Mouse (Mus musculus) myocyte (in vitro differentiated cells): Measurements from ENCODE around the gene Tuba8. TPM values are rescaled to one million over a fixed set of nuclear protein-coding genes. Genes with fewer than 3 reads are reported as not detected.

Experiments used
- H3K27me3 ChIP-seq: one replicate; pipeline ENCODE4 v1.6.1; 2011; ENCODE audit not compliant: control insufficient read depth, insufficient read depth, insufficient read length
- H3K36me3 ChIP-seq: one replicate; pipeline ENCODE4 v1.6.1; 2011; ENCODE audit not compliant: control insufficient read depth, insufficient read depth
- H3K4me2 ChIP-seq: one replicate; pipeline ENCODE4 v1.6.1; 2011; ENCODE audit warnings: low read depth, control low read depth
- H3K4me3 ChIP-seq: one replicate; pipeline ENCODE4 v1.5.1; 2011; ENCODE audit warnings: mild to moderate bottlenecking, control low read depth, moderate library complexity
- H3K79me2 ChIP-seq: one replicate; pipeline ENCODE4 v1.6.1; 2011; ENCODE audit not compliant: control insufficient read depth, insufficient read depth
- H3ac ChIP-seq: one replicate; pipeline ENCODE4 v1.6.1; 2011; ENCODE audit not compliant: control insufficient read depth, insufficient read length
- CEBPB ChIP-seq: IDR thresholded peaks from 2 replicates; pipeline ENCODE4 v1.6.1; 2011; ENCODE audit warnings: mild to moderate bottlenecking, moderate library complexity; ENCODE audit not compliant: poor library complexity, insufficient read depth, severe bottlenecking
- E2F4 ChIP-seq: IDR thresholded peaks from one replicate; pipeline ENCODE4 v1.6.1; 2011; ENCODE audit warnings: mild to moderate bottlenecking, control low read depth, moderate library complexity; ENCODE audit not compliant: insufficient read depth
- MAX ChIP-seq: IDR thresholded peaks from one replicate; pipeline ENCODE4 v1.6.1; 2011; ENCODE audit warnings: low read depth, mild to moderate bottlenecking, control low read depth
- MYOD1 ChIP-seq, 3 experiments: IDR thresholded peaks; one replicate each; pipeline ENCODE4 v1.6.1; 2011; ENCODE audit warnings: control low read depth in 2 of 3, low read depth in 2 of 3, mild to moderate bottlenecking in 2 of 3, moderate library complexity in 1 of 3; ENCODE audit not compliant: insufficient read length in 2 of 3, control insufficient read depth in 1 of 3
- MYOG ChIP-seq, 3 experiments: IDR thresholded peaks; one replicate each; pipeline ENCODE4 v1.6.1; 2011; ENCODE audit warnings: control low read depth in 2 of 3, low read depth in 2 of 3, mild to moderate bottlenecking in 2 of 3; ENCODE audit not compliant: insufficient read length in 2 of 3, control insufficient read depth in 1 of 3, insufficient read depth in 1 of 3
- POLR2A ChIP-seq: IDR thresholded peaks from one replicate; pipeline ENCODE4 v1.6.1; 2011; ENCODE audit warnings: low read depth, mild to moderate bottlenecking, control low read depth, moderate library complexity; ENCODE audit not compliant: insufficient read length
- POLR2AphosphoS2 ChIP-seq: IDR thresholded peaks from one replicate; pipeline ENCODE4 v1.6.1; 2011; ENCODE audit warnings: low read depth, control low read depth; ENCODE audit not compliant: insufficient read length
- REST ChIP-seq: IDR thresholded peaks from one replicate; pipeline ENCODE4 v1.6.1; 2011; ENCODE audit warnings: mild to moderate bottlenecking, control low read depth, moderate library complexity; ENCODE audit not compliant: insufficient read depth, insufficient read length
- SRF ChIP-seq: IDR thresholded peaks from one replicate; pipeline ENCODE4 v1.6.1; 2011; ENCODE audit warnings: low read depth; ENCODE audit not compliant: control insufficient read depth, insufficient read length
- TCF12 ChIP-seq: IDR thresholded peaks from one replicate; pipeline ENCODE4 v1.6.1; 2011; ENCODE audit warnings: mild to moderate bottlenecking, control low read depth; ENCODE audit not compliant: poor library complexity, insufficient read depth, severe bottlenecking
- TCF3 ChIP-seq: IDR thresholded peaks from one replicate; pipeline ENCODE4 v1.6.1; 2011; ENCODE audit warnings: low read depth, control low read depth; ENCODE audit not compliant: insufficient read length
- USF1 ChIP-seq: IDR thresholded peaks from one replicate; pipeline ENCODE4 v1.6.1; 2011; ENCODE audit warnings: low read depth, mild to moderate bottlenecking, control low read depth, moderate library complexity
- polyA plus RNA-seq: library from polyadenylated mRNA; unstranded; fragments of >200 nt; fragmentation: generic; extraction: Trizol; gene quantifications from one replicate; pipeline ENCODE4 v1.2.1, GENCODE M21; 2012; ENCODE audit warnings: missing spikeins

Tuba8 gene
- polyA plus RNA-seq, 1 experiment, result not detected

- H3K36me3 ChIP-seq, result no peaks in the 10 kb centered on the region
- TF ChIP-seq SRF (peak; percentile 93), MAX (no peak)
- H3K4me2 ChIP-seq, result peak overlapping the region; percentile 7
Measured at GRCm38 (mm10) chr6:121173471-121173870, 37.0 kb upstream of the Tuba8 start.

GRCm38 (mm10) chr6:121174761-121175160 is 35.7 kb upstream of the Tuba8 start:
- H3K27me3 ChIP-seq, result no peaks in the 10 kb centered on the region

More at GRCm38 (mm10) chr6:121173471-121173870, 37.0 kb upstream of the Tuba8 start:
- Histone ChIP-seq H3ac (no peak overlapping the region), H3K27me3 (no peaks in the 10 kb centered on the region), H3K79me2 (no peaks in the 10 kb centered on the region), H3K4me3 (no peak overlapping the region)

GRCm38 (mm10) chr6:121176011-121176730 is 34.3 kb upstream of the Tuba8 start:
- Histone ChIP-seq H3K36me3 (no peaks in the 10 kb centered on the region), H3K4me2 (no peak overlapping the region), H3K79me2 (no peaks in the 10 kb centered on the region), H3K27me3 (no peaks in the 10 kb centered on the region), H3ac (no peak overlapping the region), H3K4me3 (no peak overlapping the region)
- TF ChIP-seq TCF3 (no peak), POLR2A (no peak), REST (no peak), SRF (no peak), TCF12 (no peak), POLR2AphosphoS2 (no peak)

More at GRCm38 (mm10) chr6:121174761-121175160, 35.7 kb upstream of the Tuba8 start:
- no peaks in the 10 kb centered on the region for H3K36me3 ChIP-seq
- H3K4me3 ChIP-seq, result no peak overlapping the region
- TF ChIP-seq MYOD1 (IDR thresholded peaks at IDR 0.05; ENCODE audit: control insufficient read depth in 1 of 3, insufficient read length in 2 of 3, low read depth in 2 of 3), result no peak
- TF ChIP-seq POLR2A, result no peak
- TF ChIP-seq E2F4, result no peak
- TF ChIP-seq TCF12, result no peak
- no peak for TF ChIP-seq REST
- no peak for TF ChIP-seq SRF
- no peak for TF ChIP-seq TCF3
- no peak for TF ChIP-seq CEBPB
- no peak for TF ChIP-seq USF1
- no peak for TF ChIP-seq MYOG (IDR thresholded peaks at IDR 0.05; ENCODE audit: control insufficient read depth in 1 of 3, insufficient read depth in 1 of 3, insufficient read length in 2 of 3, low read depth in 2 of 3)
- TF ChIP-seq MAX, result no peak
- no peak for TF ChIP-seq POLR2AphosphoS2
- H3ac ChIP-seq, result no peak overlapping the region
- no peak overlapping the region for H3K4me2 ChIP-seq
- H3K79me2 ChIP-seq, result no peaks in the 10 kb centered on the region

- TF ChIP-seq SRF (no peak), TCF3 (no peak), CEBPB (no peak), MYOD1 (IDR thresholded peaks at IDR 0.05; ENCODE audit: control insufficient read depth in 1 of 3, insufficient read length in 2 of 3, low read depth in 2 of 3) (no peak), POLR2A (no peak), REST (no peak), USF1 (no peak), POLR2AphosphoS2 (no peak), MAX (no peak), MYOG (IDR thresholded peaks at IDR 0.05; ENCODE audit: control insufficient read depth in 1 of 3, insufficient read depth in 1 of 3, insufficient read length in 2 of 3, low read depth in 2 of 3) (no peak), TCF12 (no peak), E2F4 (no peak)
- no peak overlapping the region for H3ac ChIP-seq
- no peak overlapping the region for H3K4me3 ChIP-seq
- H3K36me3 ChIP-seq, result no peaks in the 10 kb centered on the region
- H3K27me3 ChIP-seq, result no peaks in the 10 kb centered on the region
- H3K79me2 ChIP-seq, result no peaks in the 10 kb centered on the region
- H3K4me2 ChIP-seq, result no peak overlapping the region
Measured at GRCm38 (mm10) chr6:121176731-121177098, 33.8 kb upstream of the Tuba8 start.

GRCm38 (mm10) chr6:121177118-121177708 is 33.3 kb upstream of the Tuba8 start:
- Histone ChIP-seq H3K36me3 (no peaks in the 10 kb centered on the region), H3K4me3 (no peak overlapping the region), H3K4me2 (no peak overlapping the region), H3K27me3 (no peaks in the 10 kb centered on the region), H3K79me2 (no peaks in the 10 kb centered on the region), H3ac (no peak overlapping the region)
- TF ChIP-seq E2F4, result no peak
